Comparison of ENCODE assay signal across 7 mouse cellular contexts in the genomic region with DNA sequence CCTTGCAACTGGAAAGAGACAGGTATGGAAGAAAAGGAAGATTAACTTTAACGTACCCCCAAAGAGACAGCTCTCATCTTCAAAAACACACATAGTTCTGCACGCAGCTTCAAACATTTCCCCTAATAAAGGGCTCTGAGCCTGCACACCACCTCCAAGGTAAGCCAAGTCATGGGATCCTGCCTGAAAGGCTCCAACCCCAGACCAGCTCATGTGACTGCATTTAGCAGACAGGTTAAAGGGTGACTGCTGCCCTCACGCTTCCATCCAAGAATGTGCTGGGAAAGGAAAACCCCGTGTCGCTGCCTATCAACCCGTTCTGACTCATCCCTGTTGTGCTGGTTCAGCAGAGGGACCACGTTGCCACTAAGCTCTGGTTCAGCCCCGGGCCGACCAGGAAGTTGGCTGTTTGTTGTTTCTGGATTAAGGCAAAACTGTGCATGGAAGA. TPM values are rescaled to one million over a fixed set of nuclear protein-coding genes. Genes with fewer than 3 reads are reported as not detected.
DNase-seq lines count a peak whose midpoint lies in the region; ATAC-seq lines count a peak whose summit lies in the region.

No protein-coding gene starts in this region.

- peak overlapping the region; percentile 100 for H3K27ac ChIP-seq in heart, embryonic 10.5 days

- WGBS in heart, embryonic 10.5 days, result under 1% methylated on average over 9 of the region's 9 CpGs

- peak; percentile 65 for DNase-seq in R1 (ENCODE audit: low read depth, low spot score)
- DNase-seq in embryo, embryonic 10.5 days (ENCODE audit: low spot score), result peak; percentile 68
- DNase-seq in heart, embryonic 10.5 days (ENCODE audit: low spot score), result peak; percentile 86
- DNase-seq in kidney, adult 9 months, result peak; percentile 92
- DNase-seq in lung, adult 18-20 months, result peak; percentile 70 to 71
- peak; percentile 59 for DNase-seq in retina, embryonic 14.5 days (ENCODE audit: low spot score)

- H3K4me3 ChIP-seq in heart, embryonic 10.5 days, result peak overlapping the region; percentile 100

- peaks cover 54% of the 10 kb centered on the region for H3K4me1 ChIP-seq in heart, embryonic 10.5 days

- H3K27me3 ChIP-seq in heart, embryonic 10.5 days (ENCODE audit: insufficient read depth, poor library complexity, severe bottlenecking), result no peaks in the 10 kb centered on the region

- no peaks in the 10 kb centered on the region for H3K9me3 ChIP-seq in heart, embryonic 10.5 days

- ATAC-seq in CD4-positive, CD25-positive, alpha-beta regulatory T cell, adult 4 months, result peak; percentile 7

- peaks cover 28% of the 10 kb centered on the region for H3K36me3 ChIP-seq in heart, embryonic 10.5 days

RNA-seq across cellular contexts. Expression of gene Irf2bp2, which starts 1.9 kb away (rescaled TPM):
- polyA plus RNA-seq in CD4-positive, CD25-positive, alpha-beta regulatory T cell, adult 4 months (2017; shearing (Covaris generic)), result 10 to 100 TPM; 15.5 to 22.4 TPM
- 4.6 and 6.5 TPM in 2 replicates for polyA plus RNA-seq in heart, embryonic 10.5 days (2016; fragmentation: Nextera tagmentation; extraction: Ambion mirVana)

Comparison
In these comparisons a context has a peak if more than half of its experiments do, and no peak if none do; other contexts are left out.
1. Peak in every context shown above with its lines: DNase-seq, ATAC-seq, H3K4me3 ChIP-seq and H3K27ac ChIP-seq.